Mouse (Mus musculus): Measurements from ENCODE around the gene Camk2g.
A peak's percentile ranks its signal among the peaks of the same experiment; 100 is the strongest.
"Not testable (repeated sequence)": the region's sequence is repeated elsewhere in the genome, so short reads cannot be mapped to it uniquely, and the experiment has no call there.

Gene Camk2g

DNA sequence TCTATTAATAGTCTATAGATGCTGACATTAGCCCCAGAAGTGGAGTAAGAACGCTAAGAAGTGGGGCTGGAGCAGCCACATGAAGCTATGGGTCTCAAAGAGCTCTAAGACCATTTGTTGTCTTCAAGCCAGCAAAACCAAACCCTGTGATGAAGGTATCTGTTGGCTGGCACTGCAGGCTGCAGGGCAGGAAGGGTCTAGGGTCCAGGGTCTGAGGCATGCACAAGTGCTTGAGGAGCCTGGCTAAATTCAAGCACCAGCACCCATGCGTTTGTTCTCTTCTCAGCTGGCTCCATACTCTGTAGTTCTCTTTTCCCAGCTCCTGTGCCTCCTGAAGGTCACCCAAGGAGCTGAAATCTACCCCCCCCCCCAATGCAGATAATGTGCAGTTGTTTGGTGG, 58.8 kb downstream of the Camk2g start:
- DNase-seq, result no peak

DNA sequence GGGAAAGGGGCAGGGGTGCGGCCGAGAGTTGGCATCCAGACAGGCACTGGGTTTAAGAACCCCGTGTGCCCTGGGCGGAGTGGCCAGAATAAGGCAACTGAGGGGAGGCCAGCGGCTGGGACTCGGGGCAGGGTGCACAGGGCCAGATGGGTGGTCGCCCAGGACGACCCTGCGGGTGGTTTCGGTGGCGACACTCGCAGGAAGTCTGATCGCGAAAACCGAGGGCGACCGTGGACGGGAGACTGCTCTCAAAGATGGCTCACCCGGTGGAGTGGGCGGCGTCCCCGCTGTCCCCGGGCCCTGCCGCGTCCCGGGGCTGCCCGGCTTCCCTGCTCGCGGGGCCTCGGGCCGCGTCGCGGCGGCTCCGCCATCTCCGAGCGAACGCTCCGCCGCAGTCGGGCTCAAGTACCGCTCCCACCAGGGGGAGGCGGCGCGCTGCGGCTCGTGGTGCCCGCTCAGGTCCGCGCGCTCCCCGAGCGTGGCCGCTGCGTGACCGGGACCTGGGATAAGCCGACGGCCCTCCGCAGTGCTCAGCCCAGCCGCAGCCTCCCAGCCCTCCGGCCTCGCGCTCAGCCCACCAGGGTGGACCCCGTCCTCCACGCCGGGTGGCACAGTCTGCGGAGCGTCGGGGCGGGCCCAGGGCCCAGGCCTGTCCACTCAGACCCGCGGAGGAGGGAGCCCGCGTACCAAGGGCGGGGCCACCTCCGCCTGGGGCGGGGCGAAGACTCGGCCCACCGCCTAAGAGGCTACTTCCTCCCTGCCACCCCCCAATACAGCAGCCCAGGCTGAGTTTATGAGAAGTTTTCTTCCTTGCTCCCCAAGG, 59.7 kb downstream of the Camk2g start, which contains the start of gene Ndst2:
Ndst2 (minus strand) TSS at position 611 of the 823 bp plus-strand sequence.
- peak; percentile 89 for DNase-seq

DNA sequence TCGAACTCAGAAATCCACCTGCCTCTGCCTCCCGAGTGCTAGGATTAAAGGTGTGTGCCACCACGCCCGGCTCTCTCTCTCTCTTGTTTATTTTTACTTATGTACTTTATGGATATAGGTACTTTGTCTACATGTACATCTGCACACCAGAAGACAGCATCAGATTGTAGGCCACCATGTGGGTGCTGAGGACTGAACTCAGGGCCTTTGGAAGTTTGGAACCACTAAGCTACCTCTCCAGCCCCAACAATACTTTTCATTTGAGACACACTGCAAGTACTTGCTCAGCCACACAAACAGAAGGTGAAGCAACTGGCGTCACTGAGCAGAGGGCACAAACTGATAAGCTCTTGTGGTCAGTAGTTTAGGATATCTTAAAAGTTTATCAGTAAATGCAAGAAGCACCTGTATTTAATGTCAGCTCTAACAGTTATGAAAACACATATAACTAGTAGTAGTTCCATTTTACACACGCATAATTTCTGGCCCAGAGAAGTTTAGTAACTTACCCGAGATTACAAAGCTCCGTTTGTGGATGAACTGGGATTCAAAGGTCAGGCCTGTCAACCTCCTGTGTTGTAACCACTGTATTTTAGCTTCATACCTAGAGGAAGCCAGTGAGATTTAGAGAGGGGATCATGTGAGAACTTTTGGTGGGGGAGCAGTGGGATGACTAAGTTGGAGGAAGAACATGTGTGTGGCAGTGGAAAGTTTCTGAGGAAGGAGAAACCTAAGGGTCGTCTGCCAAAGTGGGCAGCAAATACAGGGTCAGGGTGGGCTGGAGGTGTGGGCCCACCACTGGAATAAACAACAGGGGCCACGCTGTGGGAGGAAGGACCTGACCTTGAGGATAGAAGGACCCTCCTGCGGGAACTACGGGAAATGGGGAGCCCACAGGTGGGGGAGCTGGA, 60.6 kb downstream of the Camk2g start:
- no peak for DNase-seq

DNA sequence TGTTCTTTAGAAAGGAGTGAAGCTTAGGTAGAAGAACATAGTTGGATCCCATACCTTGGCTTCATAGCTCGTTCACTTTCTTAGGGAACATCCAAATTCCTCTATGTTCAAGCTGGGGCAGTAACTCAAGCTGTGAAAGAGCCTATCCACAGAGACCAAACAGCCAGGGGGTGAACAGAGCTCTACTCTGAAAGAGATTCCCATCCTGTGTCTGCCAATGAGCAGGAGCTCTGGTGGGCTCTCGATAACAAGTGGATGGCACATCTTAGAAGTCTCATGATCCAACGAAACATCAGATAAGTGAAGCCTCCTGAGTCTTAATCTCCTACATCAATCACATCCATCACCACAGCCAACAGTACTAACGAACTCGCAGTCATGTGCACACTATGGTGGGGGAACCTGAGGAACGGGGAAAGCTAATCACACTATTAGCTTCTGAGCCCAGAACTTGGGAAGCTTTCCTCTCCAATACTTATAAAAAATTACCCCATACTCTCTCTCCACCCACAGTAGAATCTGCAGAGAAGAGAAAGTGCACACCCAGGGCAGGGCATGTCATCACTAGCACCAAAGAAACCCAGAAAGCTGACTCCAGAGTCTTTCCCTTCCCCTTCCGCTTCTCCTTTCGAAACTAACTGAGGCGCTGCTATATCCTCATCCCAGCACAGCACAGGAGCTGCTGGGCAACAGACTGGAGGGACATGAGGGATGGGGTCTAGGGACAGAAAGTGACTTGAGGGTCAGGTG, 62.9 kb downstream of the Camk2g start:
- DNase-seq, result no peak

DNA sequence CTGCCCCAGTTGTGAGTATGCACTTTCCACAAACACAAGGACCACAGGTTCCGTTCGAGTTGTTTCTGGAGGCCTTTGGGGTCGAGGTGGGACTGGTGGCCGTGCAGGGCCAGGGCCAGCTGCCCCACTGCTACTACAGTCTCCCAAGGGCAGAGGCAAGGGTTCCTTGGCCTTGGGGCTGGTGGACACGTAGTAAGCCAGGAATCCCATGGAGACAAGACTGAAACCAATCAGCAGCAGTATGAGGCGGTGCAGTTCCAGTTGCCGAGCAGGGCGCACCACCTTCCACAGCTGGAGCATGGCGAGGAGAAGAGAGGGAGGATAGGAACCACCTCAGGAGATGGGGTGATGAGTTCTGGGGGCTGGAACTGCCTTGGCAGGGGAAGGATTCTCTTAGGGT, 64.0 kb downstream of the Camk2g start:
- no peak for DNase-seq

DNA sequence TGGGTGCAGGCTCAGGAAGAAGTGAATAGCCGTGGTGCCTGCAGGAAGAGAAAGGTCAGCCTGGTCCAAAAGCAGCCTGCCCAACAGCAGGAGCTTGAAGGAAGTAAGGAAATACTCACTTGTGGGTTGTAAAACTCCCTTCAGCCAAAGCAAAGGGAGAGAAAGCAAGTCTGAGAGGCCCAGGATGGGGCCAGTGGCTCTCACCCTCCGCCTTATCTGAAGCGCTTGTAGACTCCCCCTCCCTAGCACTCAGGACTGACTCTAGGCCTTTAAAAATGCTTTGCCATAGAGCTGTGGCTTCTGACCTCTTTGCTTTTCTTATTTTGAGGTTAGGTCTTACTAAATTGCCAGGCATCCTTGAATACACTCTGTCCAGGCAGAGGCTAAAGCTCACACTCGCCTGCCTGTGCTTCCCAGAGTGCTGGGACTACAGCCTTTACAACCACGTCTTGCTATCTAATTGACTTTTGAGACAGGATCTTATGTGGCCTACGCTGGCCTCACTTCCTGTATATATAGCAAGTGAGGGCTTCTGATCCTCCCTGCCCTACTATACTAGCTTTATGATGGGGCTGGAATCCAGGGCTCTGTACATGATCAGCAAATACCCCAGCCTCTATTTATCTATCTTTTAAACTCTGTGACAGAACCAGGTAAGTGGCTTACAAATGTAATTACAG, 68.1 kb downstream of the Camk2g start:
- no peak for DNase-seq

DNA sequence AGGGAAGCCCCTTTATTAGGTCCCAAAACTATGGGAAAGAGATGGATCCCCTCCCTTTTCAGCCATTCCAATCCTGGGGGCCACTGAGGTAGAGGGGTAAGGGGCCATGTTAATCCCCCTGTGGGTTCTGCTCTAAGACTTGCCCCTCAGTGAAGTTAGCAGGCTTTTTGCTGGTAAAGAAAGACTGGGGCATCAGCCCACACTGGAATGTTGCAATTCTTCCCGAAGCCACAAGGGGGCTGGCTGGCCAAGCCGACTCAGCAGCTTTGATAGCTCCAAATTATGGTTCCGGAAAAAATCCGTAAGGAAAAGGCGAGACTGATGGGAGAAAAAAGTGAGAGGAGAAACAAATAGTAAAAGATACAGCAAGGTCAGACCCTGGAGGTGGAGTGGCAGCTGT, 69.8 kb downstream of the Camk2g start:
- peak; percentile 71 for DNase-seq

DNA sequence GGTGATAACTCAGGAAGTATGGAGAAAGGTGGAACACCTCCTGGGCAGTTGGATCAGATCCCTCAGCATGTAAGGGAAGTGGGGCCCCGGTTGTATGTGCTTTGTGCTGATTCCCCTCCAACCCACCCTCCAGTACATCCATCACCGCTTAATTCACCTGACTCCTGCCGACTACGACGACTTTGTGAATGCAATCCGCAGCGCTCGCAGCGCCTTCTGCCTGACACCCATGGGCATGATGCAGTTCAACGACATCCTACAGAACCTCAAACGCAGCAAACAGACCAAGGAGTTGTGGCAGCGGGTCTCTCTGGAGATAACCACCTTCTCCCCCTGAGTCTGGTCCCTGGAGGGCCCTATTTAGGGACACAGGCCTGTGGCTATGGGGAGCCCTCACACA, 70.9 kb downstream of the Camk2g start:
- DNase-seq, result no peak

DNA sequence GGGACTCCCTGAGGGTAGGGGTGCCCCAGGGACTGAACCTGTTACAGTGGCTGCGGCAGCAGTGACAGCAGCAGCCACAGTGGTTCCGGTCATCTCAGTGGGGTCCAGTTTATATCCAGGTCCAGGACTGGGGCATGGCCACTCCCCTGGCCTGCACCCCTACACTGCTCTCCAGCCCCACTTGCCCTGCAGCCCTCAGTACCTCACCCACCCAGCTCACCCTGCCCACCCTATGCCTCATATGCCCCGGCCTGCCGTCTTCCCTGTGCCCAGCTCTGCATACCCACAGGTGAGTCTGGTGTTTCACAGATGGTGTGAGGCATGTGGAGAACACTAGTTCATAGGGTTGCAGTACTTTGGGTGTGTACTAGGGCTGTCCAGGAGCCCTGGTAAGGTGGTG, 72.5 kb downstream of the Camk2g start:
- no peak for DNase-seq

DNA sequence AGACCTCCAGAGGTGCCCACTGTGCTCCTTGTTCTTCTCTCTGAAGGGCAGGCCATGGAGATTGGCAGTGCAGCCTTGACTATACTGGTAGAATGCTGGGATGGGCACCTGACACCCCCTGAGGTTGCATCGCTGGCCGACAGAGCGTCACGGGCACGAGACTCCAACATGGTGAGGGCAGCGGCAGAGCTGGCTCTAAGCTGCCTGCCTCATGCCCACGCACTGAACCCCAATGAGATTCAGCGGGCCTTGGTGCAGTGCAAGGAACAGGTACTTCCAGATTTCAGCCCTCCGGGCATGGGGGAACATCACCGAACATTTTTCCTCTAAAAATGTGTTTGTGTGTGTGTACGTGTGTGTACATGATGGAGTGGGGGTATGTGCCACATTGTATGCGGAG, 74.1 kb downstream of the Camk2g start:
- no peak for DNase-seq

DNA sequence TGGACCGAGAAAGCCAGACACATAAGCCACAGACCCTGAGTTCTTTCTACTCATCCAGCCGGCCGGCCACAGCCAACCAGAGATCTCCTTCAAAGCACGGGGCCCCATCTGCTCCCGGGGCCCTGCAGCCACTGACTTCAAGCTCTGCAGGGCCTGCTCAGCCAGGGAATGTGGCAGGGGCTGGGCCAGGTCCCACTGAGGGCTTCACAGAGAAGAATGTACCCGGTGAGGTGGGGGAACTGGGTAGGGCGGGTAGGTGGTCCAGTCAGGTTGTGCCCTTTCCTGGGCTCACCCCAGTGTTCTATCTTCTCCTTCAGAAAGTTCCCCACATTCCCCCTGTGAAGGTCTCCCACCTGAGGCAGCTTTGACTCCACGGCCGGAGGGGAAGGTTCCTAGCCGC, 75.4 kb downstream of the Camk2g start:
- DNase-seq, result no peak

DNA sequence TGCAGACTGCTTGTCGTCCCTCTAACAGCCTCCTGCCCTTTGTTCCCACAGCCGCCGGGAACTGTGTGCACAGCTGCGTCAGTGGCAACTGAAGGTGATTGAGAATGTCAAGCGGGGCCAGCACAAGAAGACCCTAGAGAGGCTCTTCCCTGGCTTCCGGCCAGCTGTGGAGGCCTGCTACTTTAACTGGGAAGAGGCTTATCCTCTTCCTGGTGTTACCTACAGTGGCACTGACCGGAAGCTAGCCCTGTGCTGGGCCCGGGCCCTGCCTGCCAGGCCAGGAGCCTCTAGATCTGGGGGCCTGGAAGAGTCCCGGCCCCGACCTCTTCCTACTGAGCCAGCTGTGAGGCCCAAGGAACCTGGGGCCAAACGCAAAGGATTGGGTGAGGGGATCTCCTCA, 80.1 kb downstream of the Camk2g start:
- DNase-seq, result no peak

DNA sequence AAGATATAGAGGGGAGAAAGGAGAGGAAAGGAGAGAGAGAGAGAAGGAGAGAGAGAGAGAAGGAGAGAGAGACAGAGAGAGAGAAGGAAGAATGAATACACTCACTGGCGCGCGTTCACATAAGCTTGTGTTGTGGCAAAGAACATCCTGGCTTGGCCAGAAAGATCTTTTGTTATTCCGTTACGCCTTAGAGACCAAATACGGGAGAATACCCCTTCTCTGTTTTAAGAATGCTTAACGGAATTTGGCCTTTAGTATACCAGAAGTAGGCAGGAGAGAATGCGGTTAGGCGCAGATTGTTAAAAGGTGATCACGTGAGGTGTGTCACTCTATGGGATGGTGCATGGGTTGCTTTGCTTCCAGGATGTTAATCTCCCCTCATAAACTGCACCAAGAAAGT, 85.6 kb downstream of the Camk2g start:
- DNase-seq, result no peak

DNA sequence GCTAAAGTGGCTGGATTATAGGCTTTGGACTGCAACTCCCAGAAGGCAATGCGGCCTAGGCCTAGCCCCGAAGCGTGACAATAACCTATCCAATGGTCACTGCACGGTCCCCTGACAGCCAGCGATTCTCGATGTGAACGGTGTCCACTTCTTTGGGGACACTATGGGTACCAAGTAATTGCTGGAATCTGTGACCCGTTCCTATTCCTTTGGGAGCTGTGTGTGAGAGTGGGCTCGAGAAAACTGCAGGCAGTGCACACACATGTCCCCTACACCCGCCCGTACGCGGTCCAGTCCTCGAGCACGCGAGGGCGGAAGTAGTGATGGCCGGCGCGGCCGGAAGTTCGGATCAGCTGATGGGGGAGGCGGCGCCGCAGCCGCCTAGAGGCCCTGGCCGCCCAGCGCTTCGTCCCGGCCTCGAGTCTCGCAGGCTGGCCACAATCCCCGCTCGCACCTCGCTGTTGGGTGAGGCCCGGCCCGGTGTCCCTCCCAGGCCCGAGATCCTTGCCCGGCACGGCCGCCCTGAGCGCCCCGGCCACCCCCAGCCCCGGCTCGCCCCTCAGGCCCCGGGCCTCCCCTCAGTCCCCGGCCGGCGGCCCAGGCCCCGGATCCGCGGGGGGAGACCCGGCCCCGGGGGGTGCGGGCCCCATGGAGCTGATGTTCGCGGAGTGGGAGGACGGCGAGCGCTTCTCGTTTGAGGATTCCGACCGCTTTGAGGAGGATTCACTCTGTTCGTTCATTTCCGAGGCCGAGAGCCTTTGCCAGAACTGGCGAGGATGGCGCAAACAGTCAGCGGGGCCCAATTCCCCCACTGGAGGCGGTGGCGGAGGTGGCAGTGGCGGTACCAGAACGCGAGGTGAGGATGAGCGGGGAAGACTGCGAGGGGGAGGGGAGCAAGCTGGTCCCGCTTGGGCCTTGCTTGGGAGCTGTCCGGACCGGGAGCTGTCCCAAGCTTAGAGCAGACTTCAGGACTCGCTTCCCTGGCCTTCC, 86.4 kb downstream of the Camk2g start, which contains the start of gene Zswim8:
Zswim8 (plus strand) TSS at position 352 of the 990 bp plus-strand sequence.
- DNase-seq, result peak; percentile 90

DNA sequence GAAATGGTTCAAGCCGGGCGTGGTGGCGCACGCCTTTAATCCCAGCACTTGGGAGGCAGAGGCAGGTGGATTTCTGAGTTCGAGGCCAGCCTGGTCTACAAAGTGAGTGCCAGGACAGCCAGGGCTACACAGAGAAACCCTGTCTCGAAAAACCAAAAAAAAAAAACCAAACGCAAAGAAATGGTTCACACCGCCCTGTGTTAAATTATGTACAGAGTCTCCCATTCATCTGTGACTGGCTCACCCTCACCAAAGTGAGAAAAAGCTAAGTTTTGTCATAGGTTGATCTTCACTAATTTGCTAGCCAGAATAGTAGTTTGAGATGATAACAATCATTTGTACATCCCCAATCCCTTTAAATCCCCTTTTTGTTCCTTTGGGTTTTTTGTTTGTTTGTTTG, 90.4 kb downstream of the Camk2g start:
- DNase-seq, result not testable (repeated sequence)

DNA sequence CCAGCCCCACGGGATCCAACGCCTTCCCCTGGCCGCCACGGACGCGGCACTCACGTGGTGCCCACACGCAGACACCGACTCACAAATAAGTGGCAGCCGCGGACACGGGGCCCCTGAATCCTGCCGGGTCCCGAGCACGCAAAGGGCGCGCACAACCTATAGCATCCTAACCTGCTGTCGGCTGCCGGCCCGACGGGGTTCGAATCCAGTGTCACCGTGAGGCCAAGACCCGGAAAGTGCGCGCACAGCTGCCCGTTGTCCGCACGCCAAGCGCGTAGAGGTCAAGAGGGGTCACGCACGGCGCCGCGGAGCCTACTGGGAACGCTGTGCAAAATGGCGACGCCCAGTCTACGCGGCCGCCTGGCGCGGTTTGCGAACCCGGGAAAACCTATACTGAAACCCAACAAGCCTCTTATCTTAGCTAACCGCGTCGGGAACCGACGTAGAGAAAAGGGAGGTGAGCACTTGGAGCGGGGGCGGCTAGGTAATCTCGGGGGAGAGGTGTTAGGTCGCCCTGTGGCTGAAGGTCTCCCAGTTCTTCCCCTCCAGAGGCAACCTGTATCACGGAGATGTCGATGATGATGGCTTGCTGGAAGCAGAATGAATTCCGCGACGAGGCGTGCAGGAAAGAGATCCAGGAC, 91.0 kb downstream of the Camk2g start, which contains the start of gene Chchd1:
Chchd1 (plus strand) TSS at position 266 of the 641 bp plus-strand sequence.
- peak; percentile 90 for DNase-seq

DNA sequence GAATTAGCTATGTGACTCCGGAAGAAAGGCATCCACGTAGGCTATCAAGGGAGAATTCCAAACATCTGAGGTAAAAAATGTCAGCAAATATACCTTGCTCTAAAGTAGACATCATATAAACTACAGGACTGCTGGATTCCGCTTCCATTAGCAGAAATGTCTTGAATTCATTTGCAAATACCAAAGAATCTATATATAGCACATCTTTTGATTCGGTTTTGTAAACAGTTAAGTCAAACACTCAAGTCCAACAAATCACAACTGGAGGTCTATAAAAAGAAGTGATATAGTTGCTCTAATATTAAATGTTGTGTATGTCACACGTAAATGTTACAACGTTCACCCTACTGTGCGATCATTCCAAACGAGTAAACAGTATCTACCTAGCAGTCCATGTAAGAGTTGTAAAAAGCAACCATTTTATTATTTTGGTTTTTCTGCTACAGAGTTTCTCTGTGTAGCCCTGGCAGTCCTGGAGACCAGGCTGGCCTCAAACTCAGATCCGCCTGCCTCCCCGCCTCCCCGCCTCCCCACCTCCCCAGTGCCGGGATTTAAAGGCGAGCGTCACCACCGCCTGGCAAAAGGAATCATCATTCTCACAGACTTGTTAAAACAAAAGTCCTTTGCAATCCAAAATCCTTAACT, 91.7 kb downstream of the Camk2g start:
- no peak for DNase-seq

DNA sequence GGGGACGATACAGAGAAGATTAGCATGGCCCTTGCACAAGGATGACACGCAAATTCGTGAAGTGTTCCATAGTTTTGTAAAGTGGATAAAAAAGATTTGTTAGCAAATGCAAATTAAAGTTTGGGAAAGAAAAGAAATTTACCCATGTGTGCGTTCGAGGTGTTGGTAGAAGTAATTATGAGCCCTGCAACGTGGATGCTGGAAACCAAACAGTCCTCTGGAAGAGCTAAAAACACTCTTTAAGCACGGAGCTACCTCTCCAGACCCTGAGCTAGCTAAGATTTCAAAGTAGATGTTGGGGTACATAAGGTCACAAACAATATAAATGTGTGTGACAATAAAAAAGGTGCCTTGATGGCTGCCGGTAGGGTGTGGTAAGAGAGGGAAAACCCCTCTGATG, 92.3 kb downstream of the Camk2g start:
- no peak for DNase-seq

DNA sequence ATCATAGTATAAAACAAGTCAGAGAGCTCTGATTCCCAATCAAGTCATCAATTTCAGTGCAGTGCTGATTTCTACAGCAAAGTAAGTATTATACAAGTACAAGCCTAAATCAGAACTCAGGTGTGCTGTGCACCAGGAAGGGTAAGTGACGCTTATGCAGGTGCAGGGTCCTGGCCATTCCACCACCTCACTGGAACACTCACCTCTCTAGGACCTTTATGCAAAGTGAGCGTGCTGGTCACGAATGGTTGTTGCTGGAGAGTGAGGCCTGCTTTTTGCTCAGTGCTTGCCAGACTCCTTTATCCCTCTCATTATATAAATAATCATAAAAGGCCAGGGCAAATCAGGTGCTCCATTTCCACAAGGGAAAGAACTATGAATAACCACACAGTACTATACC, 93.5 kb downstream of the Camk2g start:
- DNase-seq, result no peak

DNA sequence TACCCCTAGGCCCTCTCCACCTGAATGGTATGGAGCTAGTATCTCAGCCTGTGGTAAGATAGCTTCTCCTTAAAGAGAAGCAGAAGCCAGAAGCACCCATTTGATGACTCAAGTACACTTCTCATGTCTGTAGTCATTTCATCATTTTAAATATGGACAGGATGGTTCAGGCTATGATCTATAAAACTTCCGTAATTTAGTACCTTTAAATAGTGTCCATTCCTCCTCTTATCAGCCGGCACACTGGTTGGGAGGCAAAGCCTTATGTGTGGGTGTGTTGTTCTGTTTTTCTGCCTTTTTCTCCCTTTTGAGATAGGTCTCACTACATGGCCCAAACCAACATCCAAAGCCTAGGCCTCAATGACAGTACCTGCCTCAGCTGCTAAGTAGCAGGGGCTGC, 95.4 kb downstream of the Camk2g start:
- DNase-seq, result no peak

All from cerebellum, adult 8-10 months (tissue).